ENCODE assay signal across 26 mouse cellular contexts in the genomic region with DNA sequence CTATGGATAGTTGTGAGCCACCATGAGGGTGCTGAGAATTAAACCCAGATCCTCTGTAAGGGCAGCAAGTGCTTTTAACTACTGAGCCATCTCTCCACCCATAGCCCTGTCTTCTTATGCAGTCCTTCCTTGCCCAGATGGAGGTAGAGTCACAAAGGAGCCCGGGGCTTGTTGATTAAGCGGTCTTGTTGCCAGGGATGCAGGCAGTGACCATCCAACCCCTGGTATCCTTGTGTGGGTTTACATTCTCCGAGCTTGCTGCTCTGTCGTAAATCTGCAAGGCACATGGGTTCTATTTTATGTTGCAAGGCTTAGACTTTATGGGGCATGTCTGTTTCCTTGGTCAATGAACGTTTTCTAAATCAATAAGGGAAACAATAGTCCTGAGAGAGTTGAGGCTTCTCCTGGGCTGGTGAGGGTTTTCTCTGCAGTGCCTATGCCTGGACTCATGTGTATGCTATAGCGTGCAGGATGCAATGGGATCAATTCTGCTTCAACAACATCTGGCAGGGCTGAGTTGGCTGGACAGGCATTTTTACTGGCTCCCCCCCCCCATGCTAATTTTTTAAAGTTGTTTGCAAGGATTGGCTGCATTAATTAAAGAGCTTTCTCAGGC.
DNase-seq lines count a peak whose midpoint lies in the region; ATAC-seq and TF ChIP-seq lines count a peak whose summit lies in the region.
"Had no signal": no experiment of that assay in that cellular context is flagged by ENCODE, and none has a peak within 500 bp of the region (broad histone marks: within the 10 kb centered on the region; RNA-seq: fewer than 3 reads in every experiment).

No protein-coding gene starts in this region.

- H3K9me3 ChIP-seq in kidney, embryonic 16.5 days (ENCODE audit: low read length), result no peaks in the 10 kb centered on the region
- H3K9me3 ChIP-seq in stomach, embryonic 14.5 days (ENCODE audit: control insufficient read depth, low read depth, low read length), result no peaks in the 10 kb centered on the region
- H3K9me3 ChIP-seq in stomach, postnatal 0 days (ENCODE audit: control insufficient read depth, low read length), result no peaks in the 10 kb centered on the region
- H3K9me3 ChIP-seq in limb, embryonic 11.5 days (ENCODE audit: control insufficient read depth, low read length), result no peaks in the 10 kb centered on the region
- no peaks in the 10 kb centered on the region for H3K9me3 ChIP-seq in forebrain, embryonic 11.5 days (ENCODE audit: control insufficient read depth, low read length)
- H3K9me3 ChIP-seq: hindbrain, embryonic 15.5 days; liver, embryonic 12.5 days; midbrain, embryonic 12.5 days had no signal

- H3K4me3 ChIP-seq in kidney, embryonic 16.5 days (ENCODE audit: low read length), result no peak overlapping the region
- H3K4me3 ChIP-seq in stomach, embryonic 14.5 days (ENCODE audit: low read depth, low read length), result no peak overlapping the region
- H3K4me3 ChIP-seq in stomach, postnatal 0 days (ENCODE audit: low read depth, low read length), result no peak overlapping the region
- no peak overlapping the region for H3K4me3 ChIP-seq in limb, embryonic 11.5 days (ENCODE audit: low read depth, low read length)
- H3K4me3 ChIP-seq in forebrain, embryonic 11.5 days (ENCODE audit: low read depth, low read length), result no peak overlapping the region
- H3K4me3 ChIP-seq: heart, adult 2 months; heart, embryonic 12.5 days; hindbrain, embryonic 15.5 days; liver, embryonic 12.5 days; midbrain, embryonic 12.5 days had no signal

- no peak for TF ChIP-seq EP300 in stomach, postnatal 0 days (optimal IDR thresholded peaks at IDR 0.05)

- H3K9ac ChIP-seq in kidney, embryonic 16.5 days (replicated peaks; ENCODE audit: low read length), result no peak overlapping the region
- no peak overlapping the region for H3K9ac ChIP-seq in stomach, embryonic 14.5 days (replicated peaks; ENCODE audit: low read depth, low read length)
- no peak overlapping the region for H3K9ac ChIP-seq in stomach, postnatal 0 days (ENCODE audit: low read length)
- H3K9ac ChIP-seq in limb, embryonic 11.5 days (ENCODE audit: low read length), result no peak overlapping the region
- H3K9ac ChIP-seq in forebrain, embryonic 11.5 days (ENCODE audit: low read length), result no peak overlapping the region
- H3K9ac ChIP-seq: heart, embryonic 12.5 days; hindbrain, embryonic 15.5 days; liver, embryonic 12.5 days; liver, postnatal 0 days; midbrain, embryonic 12.5 days had no signal

- H3K27me3 ChIP-seq in kidney, embryonic 16.5 days (ENCODE audit: insufficient read depth, low read length), result no peaks in the 10 kb centered on the region
- no peaks in the 10 kb centered on the region for H3K27me3 ChIP-seq in stomach, embryonic 14.5 days (ENCODE audit: control insufficient read depth, insufficient read depth, low read length)
- H3K27me3 ChIP-seq in stomach, postnatal 0 days (ENCODE audit: control insufficient read depth, insufficient read depth, low read length), result no peaks in the 10 kb centered on the region
- no peaks in the 10 kb centered on the region for H3K27me3 ChIP-seq in limb, embryonic 11.5 days (ENCODE audit: control insufficient read depth, insufficient read depth, low read length)
- H3K27me3 ChIP-seq in forebrain, embryonic 11.5 days (ENCODE audit: control insufficient read depth, insufficient read depth, low read length), result no peaks in the 10 kb centered on the region
- H3K27me3 ChIP-seq: hindbrain, embryonic 15.5 days; liver, embryonic 12.5 days had no signal

- peaks cover 34% of the 10 kb centered on the region for H3K4me1 ChIP-seq in kidney, embryonic 16.5 days (ENCODE audit: insufficient read depth, low read length)
- H3K4me1 ChIP-seq in stomach, embryonic 14.5 days (ENCODE audit: control insufficient read depth, insufficient read depth, low read length), result 0 out of 2 replicates have a peak, but pooled peaks cover 6% of the 10 kb centered on the region
- H3K4me1 ChIP-seq in stomach, postnatal 0 days (replicated peaks; ENCODE audit: control insufficient read depth, insufficient read depth), result no peaks in the 10 kb centered on the region
- peaks cover 8% of the 10 kb centered on the region for H3K4me1 ChIP-seq in limb, embryonic 11.5 days (ENCODE audit: control insufficient read depth, insufficient read depth, low read length)
- peaks cover 1% of the 10 kb centered on the region; the same call in 1 of the 2 replicates for H3K4me1 ChIP-seq in forebrain, embryonic 11.5 days (replicated peaks; ENCODE audit: control insufficient read depth, insufficient read depth, low read length)
- H3K4me1 ChIP-seq: liver, embryonic 12.5 days had no signal

- no peak for TF ChIP-seq CTCF in stomach, postnatal 0 days (IDR thresholded peaks at IDR 0.05; ENCODE audit: low read depth)

- no peaks in the 10 kb centered on the region for H3K36me3 ChIP-seq in kidney, embryonic 16.5 days (ENCODE audit: insufficient read depth, low read length)
- H3K36me3 ChIP-seq in stomach, embryonic 14.5 days (ENCODE audit: control insufficient read depth, insufficient read depth, low read length), result no peaks in the 10 kb centered on the region
- no peaks in the 10 kb centered on the region for H3K36me3 ChIP-seq in stomach, postnatal 0 days (ENCODE audit: control insufficient read depth, insufficient read depth, low read length)
- no peaks in the 10 kb centered on the region for H3K36me3 ChIP-seq in limb, embryonic 11.5 days (ENCODE audit: control insufficient read depth, insufficient read depth, low read length)
- no peaks in the 10 kb centered on the region for H3K36me3 ChIP-seq in forebrain, embryonic 11.5 days (ENCODE audit: control insufficient read depth, insufficient read depth, low read length)
- H3K36me3 ChIP-seq: heart, embryonic 12.5 days; hindbrain, embryonic 15.5 days; liver, embryonic 12.5 days; midbrain, embryonic 12.5 days had no signal

- no peak overlapping the region for H3K4me2 ChIP-seq in kidney, embryonic 16.5 days (replicated peaks; ENCODE audit: low read depth, low read length)
- 0 out of 2 replicates have a peak overlapping the region, but pooled peaks have one; percentile 3 for H3K4me2 ChIP-seq in stomach, embryonic 14.5 days (replicated peaks; ENCODE audit: low read depth, low read length)
- H3K4me2 ChIP-seq in stomach, postnatal 0 days (replicated peaks; ENCODE audit: low read depth), result no peak overlapping the region
- no peak overlapping the region for H3K4me2 ChIP-seq in limb, embryonic 11.5 days (ENCODE audit: low read depth, severe bottlenecking)
- no peak overlapping the region for H3K4me2 ChIP-seq in forebrain, embryonic 11.5 days (ENCODE audit: low read depth, low read length, severe bottlenecking)
- H3K4me2 ChIP-seq: heart, embryonic 12.5 days; hindbrain, embryonic 15.5 days; liver, embryonic 12.5 days; midbrain, embryonic 12.5 days had no signal

- no peak; the same call in 1 of the 2 replicates for ATAC-seq in kidney, embryonic 16.5 days (ENCODE audit: low FRiP score, low TSS enrichment)
- ATAC-seq in stomach, embryonic 14.5 days (ENCODE audit: insufficient number of reproducible peaks, insufficient read depth, low FRiP score, low read depth), result no peak
- no peak for ATAC-seq in stomach, postnatal 0 days (ENCODE audit: low FRiP score, low TSS enrichment)
- 0 out of 2 replicates have a peak, but pooled peaks have one; percentile 47 for ATAC-seq in limb, embryonic 11.5 days (ENCODE audit: insufficient number of reproducible peaks, low FRiP score, low TSS enrichment, low read depth)
- no peak for ATAC-seq in forebrain, embryonic 11.5 days (replicated peaks; ENCODE audit: low FRiP score)
- ATAC-seq: CD4-positive, CD25-positive, alpha-beta regulatory T cell, adult 4 months; forebrain, embryonic 14.5 days; inflammation-experienced regulatory T-cells, adult 6 months; liver, embryonic 12.5 days; liver, postnatal 0 days had no signal

- peak overlapping the region; percentile 46; the same call in 1 of the 2 replicates for H3K27ac ChIP-seq in kidney, embryonic 16.5 days (ENCODE audit: low read length)
- H3K27ac ChIP-seq in stomach, embryonic 14.5 days (ENCODE audit: low read length), result no peak overlapping the region
- H3K27ac ChIP-seq in stomach, postnatal 0 days (replicated peaks), result no peak overlapping the region
- no peak overlapping the region for H3K27ac ChIP-seq in limb, embryonic 11.5 days (replicated peaks; ENCODE audit: low read depth, low read length)
- H3K27ac ChIP-seq in forebrain, embryonic 11.5 days (ENCODE audit: low read depth, low read length), result no peak overlapping the region
- H3K27ac ChIP-seq: heart, adult 2 months; hindbrain, embryonic 15.5 days; liver, embryonic 12.5 days; midbrain, embryonic 12.5 days had no signal

- WGBS in kidney, embryonic 16.5 days, result 15% methylated on average over 6 of the region's 6 CpGs
- whole genome bisulfite sequencing in stomach, embryonic 14.5 days, result 67% methylated on average over 6 of the region's 6 CpGs
- 59% methylated on average over 6 of the region's 6 CpGs for WGBS in stomach, postnatal 0 days
- 39% methylated on average over 6 of the region's 6 CpGs for WGBS in limb, embryonic 11.5 days
- WGBS in forebrain, embryonic 11.5 days, result 85% methylated on average over 6 of the region's 6 CpGs

- DNase-seq in kidney, postnatal 4 days, result no peak
- DNase-seq in stomach, postnatal 0 days (ENCODE audit: low spot score), result no peak
- DNase-seq in limb, embryonic 11.5 days (ENCODE audit: low spot score), result peak; percentile 43
- DNase-seq in forebrain, embryonic 11.5 days (ENCODE audit: low spot score), result no peak
- no peak for DNase-seq in left cerebral cortex, postnatal 4 days
- DNase-seq: adrenal gland, postnatal 14 days; cerebellum, adult 11 months; cerebellum, adult 9-10 months; cerebellum, postnatal 36 days; embryo, embryonic 11 days; gastrocnemius, postnatal 25 days; heart, adult 2 months; heart, postnatal 4 days; kidney, adult 11 months; kidney, postnatal 25 days; liver, postnatal 0 days; lung, postnatal 36 days had no signal

- intact Hi-C loops in left cerebral cortex, postnatal 4 days (cut with DNase I), result no loop called here
